Mouse (Mus musculus) limb, embryonic 14.5 days (tissue): ENCODE data around the gene Gpr62. TPM values are rescaled to one million over a fixed set of nuclear protein-coding genes. Genes with fewer than 3 reads are reported as not detected.
A peak's percentile ranks its signal among the peaks of the same experiment; 100 is the strongest.

Source experiments
- ATAC-seq: fragments of 200-750 bp; cut with Nextera tagmentation; 2 replicates; pipeline ENCODE4 v1.8.0; 2017; ENCODE audit warnings: low read depth, moderate number of reproducible peaks, moderate TSS enrichment; ENCODE audit not compliant: low FRiP score
- DNase-seq: peaks from one replicate; pipeline ENCODE4 v3.0.0-alpha.2; 2015; ENCODE audit warnings: low spot score
- H3K27ac ChIP-seq: fragments of 300-500 bp; sonication (generic); replicated peaks from 2 replicates; pipeline ENCODE4 v1.5.1; 2014; ENCODE audit warnings: low read depth, mild to moderate bottlenecking, low read length, moderate library complexity, mixed read lengths
- H3K27me3 ChIP-seq: fragments of 300-500 bp; sonication (generic); 2 replicates; pipeline ENCODE4 v1.6.1; 2014; ENCODE audit warnings: low read length, mixed read lengths; ENCODE audit not compliant: control insufficient read depth, insufficient read depth
- H3K36me3 ChIP-seq: fragments of 300-500 bp; sonication (generic); 2 replicates; pipeline ENCODE4 v1.6.1; 2014; ENCODE audit warnings: mild to moderate bottlenecking, low read length, moderate library complexity, mixed read lengths; ENCODE audit not compliant: control insufficient read depth, insufficient read depth
- H3K4me1 ChIP-seq: fragments of 300-500 bp; sonication (generic); 2 replicates; pipeline ENCODE4 v1.6.1; 2014; ENCODE audit warnings: antibody characterized with exemption, low read length, mixed read lengths; ENCODE audit not compliant: control insufficient read depth, insufficient read depth
- H3K4me2 ChIP-seq: fragments of 300-500 bp; sonication (generic); replicated peaks from 2 replicates; pipeline ENCODE4 v1.6.1; 2014; ENCODE audit warnings: low read depth, mild to moderate bottlenecking, low read length, moderate library complexity; ENCODE audit not compliant: severe bottlenecking
- H3K4me3 ChIP-seq: fragments of 300-500 bp; sonication (generic); replicated peaks from 2 replicates; pipeline ENCODE4 v1.5.1; 2014; ENCODE audit warnings: low read length
- H3K9ac ChIP-seq: fragments of 300-500 bp; sonication (generic); 2 replicates; pipeline ENCODE4 v1.6.1; 2014; ENCODE audit warnings: mild to moderate bottlenecking, low read depth, low read length, moderate library complexity; ENCODE audit not compliant: severe bottlenecking
- H3K9me3 ChIP-seq: fragments of 300-500 bp; sonication (generic); 2 replicates; pipeline ENCODE4 v1.6.1; 2016; ENCODE audit warnings: low read length; ENCODE audit not compliant: control insufficient read depth
- POLR2A ChIP-seq: fragments of 200-500 bp; IDR thresholded peaks from 2 replicates; pipeline ENCODE4 v1.8.0; 2012; ENCODE audit warnings: inconsistent platforms, mild to moderate bottlenecking, moderate library complexity, borderline replicate concordance; ENCODE audit not compliant: insufficient read depth, insufficient read length; ENCODE audit errors: extremely low read depth
- WGBS: fragments of 180-500 bp; shearing (Covaris S2); extraction: QIAGEN DNeasy Blood & Tissue Kit; methylation state at CpG from one replicate; pipeline ENCODE4 v1.1.7; 2014; 5-methylcytosine and 5-hydroxymethylcytosine counted together
- polyA plus RNA-seq, 2 experiments: library from polyadenylated mRNA; depleted of rRNA in 1 of 2; stranded (reverse) in 1 of 2; unstranded in 1 of 2; fragments of >200 nt; fragmentation: Nextera tagmentation in 1 of 2; extraction: Ambion mirVana in 1 of 2; gene quantifications; 2 replicates each; pipeline versions ENCODE4 v1.2.1 to v1.2.3; 2012 to 2014

Gene Gpr62
- polyA plus RNA-seq, 2 experiments = 0.47 to 0.58 TPM

GRCm38 (mm10) chr9:106447951-106448350, 17.8 kb downstream of the Gpr62 start:
- Histone ChIP-seq H3K4me3 (peak overlapping the region; percentile 61), H3K4me1 (peaks cover 39% of the 10 kb centered on the region), H3K9me3 (no peaks in the 10 kb centered on the region), H3K4me2 (peak overlapping the region; percentile 86), H3K9ac (peak overlapping the region; percentile 68), H3K27ac (peak overlapping the region; percentile 69), H3K27me3 (no peaks in the 10 kb centered on the region), H3K36me3 (no peaks in the 10 kb centered on the region)
- no peak for DNase-seq
- WGBS = 34% methylated on average over 9 of the region's 9 CpGs
- no peak for TF ChIP-seq POLR2A
- ATAC-seq = no peak

- Histone ChIP-seq H3K9me3 (no peaks in the 10 kb centered on the region), H3K27me3 (no peaks in the 10 kb centered on the region), H3K27ac (peak within 1 kb of the TSS; percentile 69), H3K4me1 (peaks cover 33% of the 10 kb centered on the region), H3K4me3 (peak within 1 kb of the TSS; percentile 61), H3K9ac (peak within 1 kb of the TSS; percentile 68), H3K36me3 (no peaks in the 10 kb centered on the region), H3K4me2 (peak within 1 kb of the TSS; percentile 86)
- WGBS = 1% methylated on average over 24 of the region's 24 CpGs
- ATAC-seq (peak; percentile 86), DNase-seq (peak; percentile 94)
- TF ChIP-seq POLR2A = 0 out of 2 replicates have a peak, but pooled peaks have one; percentile 60
These were observed 18.4 kb downstream of the Gpr62 start, which contains the start of the genes Abhd14b and Abhd14a for GRCm38 (mm10) chr9:106447348-106447747. Gene Abhd14b (plus strand): TSS chr9:106447459. Gene Abhd14a (minus strand): TSS chr9:106447678.

GRCm38 (mm10) chr9:106444836-106445235, 20.9 kb downstream of the Gpr62 start:
- ATAC-seq (no peak), DNase-seq (no peak)
- Histone ChIP-seq H3K27me3 (no peaks in the 10 kb centered on the region), H3K4me3 (no peak overlapping the region), H3K4me2 (no peak overlapping the region), H3K27ac (no peak overlapping the region), H3K36me3 (peaks cover 5% of the 10 kb centered on the region; the same call in 1 of the 2 replicates), H3K9me3 (no peaks in the 10 kb centered on the region), H3K4me1 (peaks cover 16% of the 10 kb centered on the region), H3K9ac (no peak overlapping the region)
- TF ChIP-seq POLR2A = no peak
- WGBS = 78% methylated on average over 4 of the region's 4 CpGs

- H3K4me2 ChIP-seq = no peak overlapping the region
- no peak overlapping the region for H3K27ac ChIP-seq
- DNase-seq = no peak
- H3K4me1 ChIP-seq = peaks cover 9% of the 10 kb centered on the region
- no peak for ATAC-seq
- peaks cover 5% of the 10 kb centered on the region; the same call in 1 of the 2 replicates for H3K36me3 ChIP-seq
- H3K9me3 ChIP-seq = no peaks in the 10 kb centered on the region
- WGBS = 78% methylated on average over 5 of the region's 5 CpGs
- TF ChIP-seq POLR2A = no peak
- no peak overlapping the region for H3K4me3 ChIP-seq
- H3K9ac ChIP-seq = no peak overlapping the region
- no peaks in the 10 kb centered on the region for H3K27me3 ChIP-seq
These were observed 23.1 kb downstream of the Gpr62 start for GRCm38 (mm10) chr9:106442680-106443079.

GRCm38 (mm10) chr9:106436566-106436965, 29.2 kb downstream of the Gpr62 start:
- Histone ChIP-seq H3K4me1 (peaks cover 12% of the 10 kb centered on the region), H3K4me3 (no peak overlapping the region), H3K9ac (0 out of 2 replicates have a peak overlapping the region, but pooled peaks have one; percentile 3), H3K9me3 (no peaks in the 10 kb centered on the region), H3K36me3 (peaks cover 38% of the 10 kb centered on the region), H3K27ac (no peak overlapping the region), H3K4me2 (no peak overlapping the region), H3K27me3 (no peaks in the 10 kb centered on the region)
- ATAC-seq = no peak
- TF ChIP-seq POLR2A = no peak
- 86% methylated on average over 9 of the region's 9 CpGs for WGBS
- DNase-seq = no peak
